Mouse (Mus musculus) urinary bladder, postnatal 4 days (tissue): ENCODE results near the gene Rcor2.

Experiments
- DNase-seq, 2 experiments: peaks; one replicate each; pipeline ENCODE4 v3.0.0; 2021 to 2022; ENCODE audit warnings: low spot score in 2 of 2

The Rcor2 gene

GRCm38 (mm10) chr19:7316822-7317221 is 49.7 kb downstream of the Rcor2 start:
- no peak for DNase-seq

GRCm38 (mm10) chr19:7317716-7318115 is 50.6 kb downstream of the Rcor2 start:
- DNase-seq: no peak

DNA sequence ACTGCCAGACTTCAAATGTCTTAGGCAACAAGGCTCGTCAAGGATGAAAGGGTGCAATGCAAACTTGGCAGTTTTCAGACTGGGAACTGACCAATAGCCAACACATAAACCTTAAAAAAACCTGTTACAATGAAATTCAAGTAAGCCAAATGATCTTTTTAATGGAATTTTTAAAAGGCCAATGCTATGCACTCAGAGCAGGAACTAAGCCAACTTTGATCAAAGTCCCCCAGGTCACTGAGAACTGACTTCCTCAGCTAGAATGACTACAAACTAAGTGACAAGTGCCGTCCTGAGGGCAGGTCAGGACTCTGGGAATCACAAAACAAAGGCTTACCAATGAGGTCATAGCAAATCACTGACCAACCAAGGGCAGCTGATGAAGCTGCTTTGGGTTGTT is 53.1 kb downstream of the Rcor2 start:
- no peak for DNase-seq

DNA sequence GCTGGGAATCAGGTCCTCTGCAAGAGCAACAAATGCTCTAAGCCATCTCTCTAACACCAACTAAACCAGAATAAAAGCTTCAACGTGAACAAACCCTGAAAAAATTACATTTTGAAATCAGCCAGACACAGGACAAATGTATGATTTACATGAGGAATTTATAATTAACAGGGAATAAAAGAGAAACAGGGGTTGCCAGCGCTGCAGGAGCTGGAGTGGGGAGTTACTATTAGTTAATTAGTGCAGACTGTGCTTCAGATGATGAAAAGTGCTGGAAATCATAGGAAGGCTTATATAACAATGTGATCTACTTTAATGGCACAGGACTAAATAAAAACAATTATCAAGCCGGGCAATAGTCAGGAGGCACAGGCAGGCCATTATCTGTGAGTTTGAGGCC is 54.3 kb downstream of the Rcor2 start:
- DNase-seq: no peak
